In genomic region chr8:71281731-71282130, GRCm38 (mm10) we compare ENCODE assay signal across 7 mouse cellular contexts. TPM values are rescaled to one million over a fixed set of nuclear protein-coding genes. Genes with fewer than 3 reads are reported as not detected.
DNase-seq lines count a peak whose midpoint lies in the region; ATAC-seq and TF ChIP-seq lines count a peak whose summit lies in the region.
"Not testable (repeated sequence)": the region's sequence is repeated elsewhere in the genome, so short reads cannot be mapped to it uniquely, and the experiment has no call there.

No protein-coding gene starts in this region.

- WGBS in heart, embryonic 12.5 days = 70% methylated on average over 1 of the region's 1 CpGs
- 42% methylated on average over 1 of the region's 1 CpGs for WGBS in heart, embryonic 16.5 days
- WGBS in intestine, postnatal 0 days = 95% methylated on average over 1 of the region's 1 CpGs
- WGBS in stomach, embryonic 16.5 days = 79% methylated on average over 1 of the region's 1 CpGs

- DNase-seq in 3T3-L1 (ENCODE audit: low read depth, low spot score) = peak; percentile 50
- peak; percentile 55 for DNase-seq in brain, adult 2 months (ENCODE audit: low read depth, low spot score)

- peak; percentile 80 for ATAC-seq in frontal cortex, adult (ENCODE audit: low TSS enrichment)
- ATAC-seq in heart, embryonic 12.5 days (ENCODE audit: insufficient number of reproducible peaks, low FRiP score); heart, embryonic 16.5 days (replicated peaks; ENCODE audit: extremely low read depth, insufficient read depth, low FRiP score); stomach, embryonic 16.5 days (ENCODE audit: insufficient read depth, low FRiP score): not testable (repeated sequence)
- 0 out of 2 replicates have a peak, but pooled peaks have one; percentile 20 for ATAC-seq in intestine, postnatal 0 days

- H3K27me3 ChIP-seq in heart, embryonic 12.5 days (replicated peaks); heart, embryonic 16.5 days (ENCODE audit: control insufficient read depth, insufficient read depth, low read length); intestine, postnatal 0 days (replicated peaks; ENCODE audit: control insufficient read depth, insufficient read depth, low read length); stomach, embryonic 16.5 days (ENCODE audit: control insufficient read depth, insufficient read depth, low read length): not testable (repeated sequence)

- not testable (repeated sequence) for H3K4me2 ChIP-seq in heart, embryonic 12.5 days; heart, embryonic 16.5 days (ENCODE audit: low read depth, low read length); intestine, postnatal 0 days (replicated peaks; ENCODE audit: low read depth); stomach, embryonic 16.5 days (ENCODE audit: low read depth, low read length)

- H3K9me3 ChIP-seq in heart, embryonic 12.5 days (replicated peaks); heart, embryonic 16.5 days (replicated peaks; ENCODE audit: control insufficient read depth, low read length); intestine, postnatal 0 days (ENCODE audit: control insufficient read depth); stomach, embryonic 16.5 days (replicated peaks; ENCODE audit: control insufficient read depth, low read length): not testable (repeated sequence)

- not testable (repeated sequence) for H3K4me3 ChIP-seq in heart, embryonic 12.5 days; heart, embryonic 16.5 days (ENCODE audit: low read length); intestine, postnatal 0 days (ENCODE audit: low read depth, low read length); stomach, embryonic 16.5 days (replicated peaks; ENCODE audit: low read length)

- peaks cover 52% of the 10 kb centered on the region for H3K4me1 ChIP-seq in heart, embryonic 12.5 days (replicated peaks)
- peaks cover 35% of the 10 kb centered on the region for H3K4me1 ChIP-seq in heart, embryonic 16.5 days (ENCODE audit: control insufficient read depth, insufficient read depth, low read length)
- not testable (repeated sequence) for H3K4me1 ChIP-seq in intestine, postnatal 0 days (replicated peaks; ENCODE audit: control insufficient read depth, insufficient read depth, low read length); stomach, embryonic 16.5 days (ENCODE audit: control insufficient read depth, insufficient read depth, low read length)

- not testable (repeated sequence) for TF ChIP-seq CTCF in intestine, postnatal 0 days (IDR thresholded peaks at IDR 0.05; ENCODE audit: low read depth)

- H3K27ac ChIP-seq in heart, embryonic 12.5 days (ENCODE audit: poor library complexity, severe bottlenecking) = peak overlapping the region; percentile 90
- peak overlapping the region; percentile 86 for H3K27ac ChIP-seq in heart, embryonic 16.5 days (ENCODE audit: low read length)
- peak overlapping the region; percentile 64; the same call in 1 of the 2 replicates for H3K27ac ChIP-seq in intestine, postnatal 0 days (ENCODE audit: low read depth, low read length)
- peak overlapping the region; percentile 27; the same call in 1 of the 2 replicates for H3K27ac ChIP-seq in stomach, embryonic 16.5 days (ENCODE audit: low read length)

- H3K9ac ChIP-seq in heart, embryonic 12.5 days; intestine, postnatal 0 days (ENCODE audit: low read depth, low read length); stomach, embryonic 16.5 days (ENCODE audit: low read length): not testable (repeated sequence)
- H3K9ac ChIP-seq in heart, embryonic 16.5 days (ENCODE audit: low read length) = peak overlapping the region; percentile 11; the same call in 1 of the 2 replicates

- H3K36me3 ChIP-seq in heart, embryonic 12.5 days = peaks cover 13% of the 10 kb centered on the region
- H3K36me3 ChIP-seq in heart, embryonic 16.5 days (ENCODE audit: control insufficient read depth, insufficient read depth); intestine, postnatal 0 days (ENCODE audit: control insufficient read depth, insufficient read depth); stomach, embryonic 16.5 days (ENCODE audit: control insufficient read depth, insufficient read depth, low read length): not testable (repeated sequence)

RNA-seq across cellular contexts. Expression of gene Haus8, which starts 9.0 kb away (rescaled TPM):
- polyA plus RNA-seq in heart, embryonic 12.5 days (2016; fragmentation: Nextera tagmentation; extraction: Ambion mirVana) = 131 and 132 TPM in 2 replicates
- 125 and 130 TPM in 2 replicates for polyA plus RNA-seq in heart, embryonic 16.5 days (2015; fragmentation: Nextera tagmentation; extraction: Ambion mirVana)
- 12.9 and 13.1 TPM in 2 replicates for polyA plus RNA-seq in intestine, postnatal 0 days (2015; fragmentation: Nextera tagmentation; extraction: Ambion mirVana)
- 46.4 and 55.4 TPM in 2 replicates for polyA plus RNA-seq in stomach, embryonic 16.5 days (2015; fragmentation: Nextera tagmentation; extraction: Ambion mirVana)

RNA-seq across cellular contexts. Expression of gene Myo9b, which starts 9.2 kb away (rescaled TPM):
- polyA plus RNA-seq in heart, embryonic 12.5 days (2016; fragmentation: Nextera tagmentation; extraction: Ambion mirVana) = 28.1 and 29.1 TPM in 2 replicates
- polyA plus RNA-seq in heart, embryonic 16.5 days (2015; fragmentation: Nextera tagmentation; extraction: Ambion mirVana) = 12.6 and 16.6 TPM in 2 replicates
- polyA plus RNA-seq in intestine, postnatal 0 days (2015; fragmentation: Nextera tagmentation; extraction: Ambion mirVana) = 6.5 and 7.2 TPM in 2 replicates
- polyA plus RNA-seq in stomach, embryonic 16.5 days (2015; fragmentation: Nextera tagmentation; extraction: Ambion mirVana) = 18.7 and 19.1 TPM in 2 replicates

Comparison
In these comparisons a context has a peak if more than half of its experiments do, and no peak if none do; other contexts are left out.
1. H3K27ac ChIP-seq: peak in every context shown above with its lines; median percentile 90 in heart, embryonic 12.5 days; 86 in heart, embryonic 16.5 days; 64 in intestine, postnatal 0 days; 27 in stomach, embryonic 16.5 days.